Mouse (Mus musculus): ENCODE data around the gene Elk4.

DNA sequence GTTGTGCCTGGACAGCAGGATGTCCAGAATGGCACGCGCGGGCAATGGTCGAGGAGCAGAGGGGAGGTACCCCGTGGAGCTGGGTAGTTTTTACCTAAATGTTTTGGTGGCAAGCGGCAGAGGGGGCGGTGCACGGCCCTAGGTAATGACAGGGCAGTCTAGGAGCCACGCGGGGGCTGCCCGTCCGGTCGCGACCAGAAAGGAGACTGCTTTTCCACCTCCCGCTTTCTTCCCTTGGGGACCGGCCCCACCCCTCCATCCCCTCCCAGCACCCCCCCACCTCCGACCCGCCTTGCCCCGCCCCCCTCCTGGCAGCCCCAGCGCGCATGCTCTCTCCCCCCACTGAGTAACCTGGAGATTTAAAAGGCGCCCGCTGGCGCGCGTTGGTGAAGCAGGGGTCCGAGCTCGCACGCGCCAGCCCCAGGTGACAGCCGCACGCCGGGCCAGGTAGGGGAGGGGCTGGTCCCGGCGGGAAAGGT lies 44.8 kb upstream of the Elk4 start, which contains the start of gene Slc45a3:
- TF ChIP-seq CTCF (IDR thresholded peaks at IDR 0.05; ENCODE audit: insufficient read depth, low read length): no peak
- TF ChIP-seq POLR2A (IDR thresholded peaks at IDR 0.05; ENCODE audit: borderline replicate concordance, extremely low read depth, low read depth, low read length): no peak

All from lung, adult 2 months (tissue).